Mouse (Mus musculus): ENCODE measurements around the gene Hhip. TPM values are rescaled to one million over a fixed set of nuclear protein-coding genes. Genes with fewer than 3 reads are reported as not detected.

The Hhip gene
- 1 to 10 TPM; 5.7 to 7.8 (median 7.2) TPM for total RNA-seq (2022)

- DNase-seq (ENCODE audit: low spot score in 2 of 2), result peak; percentile 21 to 39
Measured at GRCm38 (mm10) chr8:80057198-80058174, at the start of gene Hhip. Hhip (minus strand) TSS chr8:80058006.

- peak in 1 of 2 experiments; percentile 4 for DNase-seq (ENCODE audit: low spot score in 2 of 2)
Measured at GRCm38 (mm10) chr8:80087021-80087420, 29.2 kb upstream of the Hhip start.

GRCm38 (mm10) chr8:80058193-80058592, 387 bp upstream of the Hhip start:
- peak in 1 of 2 experiments; percentile 8 for DNase-seq (ENCODE audit: low spot score in 2 of 2)

GRCm38 (mm10) chr8:80056331-80057070, 1.3 kb downstream of the Hhip start:
- DNase-seq (ENCODE audit: low spot score in 2 of 2), result no peak

GRCm38 (mm10) chr8:80055777-80056176, 2.0 kb downstream of the Hhip start:
- no peak for DNase-seq (ENCODE audit: low spot score in 2 of 2)

- DNase-seq (ENCODE audit: low spot score in 2 of 2), result no peak
Measured at GRCm38 (mm10) chr8:80055094-80055493, 2.7 kb downstream of the Hhip start.

GRCm38 (mm10) chr8:80054216-80054615, 3.6 kb downstream of the Hhip start:
- peak in 1 of 2 experiments; percentile 15 for DNase-seq (ENCODE audit: low spot score in 2 of 2)

GRCm38 (mm10) chr8:80052838-80053237, 5.0 kb downstream of the Hhip start:
- DNase-seq (ENCODE audit: low spot score in 2 of 2), result no peak

- no peak for DNase-seq (ENCODE audit: low spot score in 2 of 2)
Measured at GRCm38 (mm10) chr8:80051494-80051893, 6.3 kb downstream of the Hhip start.

GRCm38 (mm10) chr8:80049256-80050005, 8.4 kb downstream of the Hhip start:
- DNase-seq (ENCODE audit: low spot score in 2 of 2), result no peak

- DNase-seq (ENCODE audit: low spot score in 2 of 2), result no peak
Measured at GRCm38 (mm10) chr8:80048256-80048655, 9.6 kb downstream of the Hhip start.

GRCm38 (mm10) chr8:80037644-80038253, 20.1 kb downstream of the Hhip start:
- DNase-seq (ENCODE audit: low spot score in 2 of 2), result no peak

GRCm38 (mm10) chr8:80032604-80033003, 25.2 kb downstream of the Hhip start:
- no peak for DNase-seq (ENCODE audit: low spot score in 2 of 2)

GRCm38 (mm10) chr8:80031330-80032293, 26.2 kb downstream of the Hhip start:
- DNase-seq (ENCODE audit: low spot score in 2 of 2), result no peak

- DNase-seq (ENCODE audit: low spot score in 2 of 2), result no peak
Measured at GRCm38 (mm10) chr8:80029631-80030030, 28.2 kb downstream of the Hhip start.

GRCm38 (mm10) chr8:80020469-80020868, 37.3 kb downstream of the Hhip start:
- no peak for DNase-seq (ENCODE audit: low spot score in 2 of 2)

- no peak for DNase-seq (ENCODE audit: low spot score in 2 of 2)
Measured at GRCm38 (mm10) chr8:80015818-80016217, 42.0 kb downstream of the Hhip start.

- DNase-seq (ENCODE audit: low spot score in 2 of 2), result no peak
Measured at GRCm38 (mm10) chr8:80004421-80004820, 53.4 kb downstream of the Hhip start.

- DNase-seq (ENCODE audit: low spot score in 2 of 2), result no peak
Measured at GRCm38 (mm10) chr8:80002313-80002712, 55.5 kb downstream of the Hhip start.

- no peak for DNase-seq (ENCODE audit: low spot score in 2 of 2)
Measured at GRCm38 (mm10) chr8:79995075-79995474, 62.7 kb downstream of the Hhip start.

All from left cerebral cortex, adult 8-10 months (tissue).